Mouse (Mus musculus): ENCODE measurements around the gene Hdac9. TPM values are rescaled to one million over a fixed set of nuclear protein-coding genes. Genes with fewer than 3 reads are reported as not detected.

Gene Hdac9
- polyA plus RNA-seq, 1 experiment from 2014 or later = 7.3 TPM

DNA sequence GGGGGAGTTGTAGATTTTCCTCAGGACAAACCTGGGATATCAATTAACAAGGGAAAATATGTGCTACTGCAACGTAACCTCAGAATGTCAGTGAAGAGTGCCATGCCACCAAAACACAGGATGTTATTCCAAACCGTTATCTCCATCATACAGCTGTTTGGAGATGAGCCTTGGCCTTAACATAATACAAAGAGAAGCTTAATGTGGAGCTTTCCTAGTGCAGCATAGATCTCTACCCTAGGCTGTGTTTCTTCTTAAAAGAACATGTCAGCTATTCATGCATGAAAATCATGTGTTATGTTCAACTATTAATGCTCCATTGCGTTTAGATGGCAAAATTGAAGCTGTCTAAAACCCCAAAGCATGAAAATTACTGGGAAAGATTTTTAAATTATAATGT, 522.6 kb downstream of the Hdac9 start:
- no peak overlapping the region for H3K4me2 ChIP-seq (replicated peaks)
- H3K4me3 ChIP-seq = no peak overlapping the region
- H3K27ac ChIP-seq = no peak overlapping the region
- no peak for ATAC-seq (ENCODE audit: insufficient number of reproducible peaks, insufficient read depth, low FRiP score, low TSS enrichment)
- H3K9me3 ChIP-seq = no peaks in the 10 kb centered on the region
- 0 out of 2 replicates have a peak, but pooled peaks cover 3% of the 10 kb centered on the region for H3K4me1 ChIP-seq
- no peaks in the 10 kb centered on the region for H3K27me3 ChIP-seq
- 54% methylated on average over 3 of the region's 3 CpGs for WGBS
- no peaks in the 10 kb centered on the region for H3K36me3 ChIP-seq
- no peak overlapping the region for H3K9ac ChIP-seq

DNA sequence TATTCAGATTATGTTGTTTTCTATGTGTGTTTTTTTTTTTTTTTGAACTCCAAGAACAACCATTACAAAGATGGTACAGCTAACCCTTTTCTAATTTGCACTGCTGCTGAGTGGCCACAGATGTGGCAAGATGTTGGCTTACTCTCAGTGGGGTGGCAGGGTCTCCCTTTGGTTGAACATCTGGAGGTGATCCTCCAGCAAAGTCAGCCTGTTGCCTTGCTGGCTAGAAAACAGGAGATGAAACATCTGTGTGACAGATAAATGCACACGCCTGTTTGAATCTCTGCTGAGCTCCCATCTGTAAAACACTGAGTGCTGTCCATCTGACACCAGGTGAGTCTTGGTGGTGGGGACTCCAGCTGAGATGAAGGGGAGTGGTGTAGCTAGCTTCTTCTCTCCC, 537.2 kb downstream of the Hdac9 start:
- Histone ChIP-seq H3K4me1 (no peaks in the 10 kb centered on the region), H3K27me3 (no peaks in the 10 kb centered on the region), H3K9me3 (no peaks in the 10 kb centered on the region), H3K4me3 (no peak overlapping the region), H3K4me2 (replicated peaks) (no peak overlapping the region), H3K27ac (0 out of 2 replicates have a peak overlapping the region, but pooled peaks have one; percentile 11), H3K9ac (no peak overlapping the region), H3K36me3 (no peaks in the 10 kb centered on the region)
- no peak for ATAC-seq (ENCODE audit: insufficient number of reproducible peaks, insufficient read depth, low FRiP score, low TSS enrichment)
- WGBS = 33% methylated on average over 1 of the region's 1 CpGs

DNA sequence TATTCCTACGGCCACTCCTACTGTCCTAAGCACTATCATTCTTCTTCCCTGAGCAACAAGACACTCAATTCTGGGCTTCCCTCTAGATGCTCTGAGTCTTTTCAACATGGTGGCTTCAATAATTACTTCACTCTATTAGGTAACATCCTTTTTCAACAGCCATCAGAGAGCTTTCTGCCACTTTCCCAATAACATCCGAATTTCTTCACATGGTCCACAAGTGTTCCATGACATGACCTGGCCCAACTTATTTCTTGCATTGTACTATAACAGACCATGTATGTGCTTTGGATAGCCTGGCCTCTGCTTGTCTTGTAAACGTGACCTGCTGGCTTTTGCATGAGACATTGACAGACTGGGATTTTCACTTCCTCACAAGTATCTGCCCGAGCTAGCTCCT, 538.3 kb downstream of the Hdac9 start:
- Histone ChIP-seq H3K4me1 (no peaks in the 10 kb centered on the region), H3K4me3 (no peak overlapping the region), H3K36me3 (no peaks in the 10 kb centered on the region), H3K9ac (no peak overlapping the region), H3K4me2 (replicated peaks) (no peak overlapping the region), H3K27me3 (no peaks in the 10 kb centered on the region), H3K9me3 (no peaks in the 10 kb centered on the region), H3K27ac (no peak overlapping the region)
- no peak for ATAC-seq (ENCODE audit: insufficient number of reproducible peaks, insufficient read depth, low FRiP score, low TSS enrichment)
- WGBS = 86% methylated on average over 4 of the region's 4 CpGs

DNA sequence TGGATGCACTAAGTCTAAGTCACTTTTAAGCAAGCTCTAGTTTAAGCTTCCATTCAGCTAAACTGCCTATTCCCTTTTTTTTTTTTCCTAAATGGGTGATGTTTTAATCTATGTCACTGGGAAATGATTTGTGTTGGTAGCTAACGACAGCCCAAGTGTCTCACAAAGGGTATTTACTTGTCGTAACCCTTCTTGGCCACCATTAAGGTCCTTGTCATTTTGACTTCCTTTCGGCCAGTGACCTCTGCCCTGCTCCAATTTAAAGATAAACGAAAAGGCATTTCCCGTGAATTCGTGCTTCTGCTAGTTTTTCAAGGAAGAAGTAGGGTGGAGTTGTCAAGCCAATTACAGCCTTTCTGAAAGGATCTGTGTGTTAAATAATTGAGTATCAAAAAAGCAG, 565.0 kb downstream of the Hdac9 start:
- ATAC-seq (ENCODE audit: insufficient number of reproducible peaks, insufficient read depth, low FRiP score, low TSS enrichment) = no peak
- Histone ChIP-seq H3K4me2 (replicated peaks) (no peak overlapping the region), H3K27ac (no peak overlapping the region), H3K36me3 (no peaks in the 10 kb centered on the region), H3K9me3 (no peaks in the 10 kb centered on the region), H3K4me3 (no peak overlapping the region), H3K9ac (no peak overlapping the region), H3K4me1 (no peaks in the 10 kb centered on the region), H3K27me3 (no peaks in the 10 kb centered on the region)
- WGBS = 14% methylated on average over 6 of the region's 6 CpGs

DNA sequence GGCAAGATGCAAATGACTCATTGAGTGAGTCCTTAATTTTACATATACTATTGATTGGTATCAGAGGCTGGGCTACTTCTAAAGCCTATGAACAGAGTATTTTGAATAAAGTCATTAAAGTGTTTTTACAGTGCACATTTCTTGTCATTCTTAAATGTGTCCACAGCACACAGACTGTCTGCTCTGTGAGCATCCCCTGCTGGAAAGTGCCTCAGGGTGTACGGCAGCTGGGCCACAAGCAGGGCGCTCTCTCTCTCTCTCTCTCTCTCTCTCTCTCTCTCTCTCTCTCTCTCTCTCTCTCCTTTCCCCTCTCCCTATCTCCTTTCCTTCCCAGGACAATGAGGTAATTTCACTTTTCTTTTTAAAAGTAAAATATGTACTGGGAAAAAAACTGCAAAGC, 569.4 kb downstream of the Hdac9 start:
- no peak overlapping the region for H3K4me3 ChIP-seq
- H3K9me3 ChIP-seq = no peaks in the 10 kb centered on the region
- H3K36me3 ChIP-seq = no peaks in the 10 kb centered on the region
- 53% methylated on average over 2 of the region's 2 CpGs for WGBS
- H3K27ac ChIP-seq = no peak overlapping the region
- ATAC-seq (ENCODE audit: insufficient number of reproducible peaks, insufficient read depth, low FRiP score, low TSS enrichment) = no peak
- H3K4me2 ChIP-seq (replicated peaks) = no peak overlapping the region
- H3K9ac ChIP-seq = no peak overlapping the region
- H3K4me1 ChIP-seq = no peaks in the 10 kb centered on the region; the same call in 1 of the 2 replicates
- H3K27me3 ChIP-seq = no peaks in the 10 kb centered on the region

DNA sequence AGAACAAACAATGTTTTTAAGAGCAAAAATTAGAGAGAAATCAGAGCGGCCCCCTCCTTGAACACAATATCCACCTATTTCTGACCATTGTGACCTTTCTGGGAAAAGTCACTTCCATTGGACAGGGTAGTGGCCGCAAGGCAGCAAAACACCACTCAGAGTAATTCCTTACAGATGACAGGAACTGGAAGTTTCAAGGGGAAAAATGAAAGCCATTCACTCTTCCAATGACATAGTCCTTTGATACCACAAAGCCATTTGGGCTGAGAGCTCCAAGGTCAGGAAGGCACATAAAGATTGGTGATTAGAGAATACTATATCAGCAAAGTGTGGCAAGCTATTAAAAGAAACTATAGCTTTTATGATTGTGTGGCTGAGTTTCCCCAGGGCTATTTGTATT, 574.1 kb downstream of the Hdac9 start:
- no peaks in the 10 kb centered on the region; the same call in 1 of the 2 replicates for H3K4me1 ChIP-seq
- H3K9ac ChIP-seq = no peak overlapping the region
- no peaks in the 10 kb centered on the region for H3K9me3 ChIP-seq
- no peak overlapping the region for H3K4me3 ChIP-seq
- H3K36me3 ChIP-seq = no peaks in the 10 kb centered on the region
- H3K27me3 ChIP-seq = no peaks in the 10 kb centered on the region
- no peak for ATAC-seq (ENCODE audit: insufficient number of reproducible peaks, insufficient read depth, low FRiP score, low TSS enrichment)
- WGBS = 15% methylated on average over 2 of the region's 2 CpGs
- no peak overlapping the region for H3K27ac ChIP-seq
- no peak overlapping the region for H3K4me2 ChIP-seq (replicated peaks)

DNA sequence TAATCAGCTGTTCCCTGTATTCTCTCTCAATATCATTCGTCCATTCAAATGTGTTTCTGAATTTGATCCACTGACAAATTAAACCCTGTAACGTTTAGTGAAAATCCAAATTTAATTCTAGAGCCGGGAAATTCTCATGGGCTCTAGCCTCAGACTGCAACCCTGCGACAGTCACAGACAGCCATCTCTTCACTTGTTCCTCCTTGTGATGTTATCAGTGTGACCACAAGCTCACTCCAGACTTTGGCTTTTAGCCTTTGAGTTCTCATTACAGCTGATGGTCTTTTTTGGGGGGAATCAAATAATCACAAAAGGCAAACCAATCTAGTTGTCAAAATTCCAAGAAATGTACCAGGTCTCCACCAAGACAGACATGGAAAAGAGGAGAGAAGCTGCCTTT, 578.0 kb downstream of the Hdac9 start:
- Histone ChIP-seq H3K27me3 (no peaks in the 10 kb centered on the region), H3K9me3 (no peaks in the 10 kb centered on the region), H3K9ac (no peak overlapping the region), H3K36me3 (no peaks in the 10 kb centered on the region), H3K4me1 (no peaks in the 10 kb centered on the region; the same call in 1 of the 2 replicates), H3K4me2 (replicated peaks) (no peak overlapping the region), H3K27ac (no peak overlapping the region), H3K4me3 (no peak overlapping the region)
- no peak for ATAC-seq (ENCODE audit: insufficient number of reproducible peaks, insufficient read depth, low FRiP score, low TSS enrichment)
- 69% methylated on average over 4 of the region's 4 CpGs for WGBS

DNA sequence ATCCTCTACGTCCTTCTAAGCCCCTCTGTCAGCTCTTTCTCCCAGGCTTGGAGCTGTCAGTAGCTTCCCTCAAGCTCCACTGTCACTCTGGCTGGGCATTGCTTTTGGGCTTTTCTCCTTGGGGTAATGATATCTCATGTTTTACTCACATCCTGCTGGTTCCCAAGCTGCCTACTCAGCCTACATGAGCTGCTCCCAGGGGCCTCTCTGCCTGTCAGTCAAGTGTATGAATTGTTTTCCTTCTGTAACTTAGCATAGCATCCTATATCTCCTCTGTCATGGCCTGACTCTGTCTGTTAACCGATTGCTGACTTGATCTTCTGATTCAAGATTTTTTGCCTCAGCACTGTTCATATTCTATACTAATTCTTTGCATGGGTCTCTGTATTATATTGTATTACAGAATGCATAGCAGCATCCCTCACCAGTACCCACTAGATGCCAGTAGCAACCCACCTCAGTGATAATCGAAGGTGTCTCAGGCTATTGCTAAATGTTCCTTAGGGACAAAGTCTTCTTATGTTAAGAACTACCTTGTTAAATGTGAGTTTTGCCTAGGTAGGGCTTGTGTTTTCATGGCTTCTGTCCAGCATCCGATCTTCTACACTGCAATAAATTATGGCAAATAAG, 582.3 kb downstream of the Hdac9 start:
- Histone ChIP-seq H3K9ac (no peak overlapping the region), H3K4me2 (replicated peaks) (no peak overlapping the region), H3K4me3 (no peak overlapping the region), H3K9me3 (no peaks in the 10 kb centered on the region), H3K27me3 (no peaks in the 10 kb centered on the region), H3K27ac (no peak overlapping the region), H3K36me3 (no peaks in the 10 kb centered on the region), H3K4me1 (no peaks in the 10 kb centered on the region)
- WGBS = 65% methylated on average over 4 of the region's 4 CpGs
- ATAC-seq (ENCODE audit: insufficient number of reproducible peaks, insufficient read depth, low FRiP score, low TSS enrichment) = no peak

DNA sequence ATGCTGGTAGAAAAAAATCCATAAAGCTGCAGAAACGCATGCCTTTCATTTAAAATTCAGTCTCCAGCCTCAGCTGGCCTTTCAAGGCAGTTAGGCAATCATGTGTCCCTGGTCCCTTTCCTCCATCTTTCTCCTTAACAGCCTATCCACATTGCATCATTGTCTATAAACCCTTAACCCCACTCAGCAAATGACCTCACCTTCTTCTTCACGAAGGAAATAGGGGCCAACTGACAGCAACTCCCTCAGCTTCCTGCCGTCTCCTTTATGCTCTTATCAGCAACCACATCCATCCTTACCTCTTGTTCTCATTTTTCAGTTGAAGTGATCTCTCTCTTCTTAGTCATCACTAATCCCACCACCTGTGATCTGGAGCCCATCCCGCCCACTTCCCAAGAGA, 584.0 kb downstream of the Hdac9 start:
- no peak overlapping the region for H3K9ac ChIP-seq
- no peak overlapping the region for H3K4me2 ChIP-seq (replicated peaks)
- no peak for ATAC-seq (ENCODE audit: insufficient number of reproducible peaks, insufficient read depth, low FRiP score, low TSS enrichment)
- H3K4me1 ChIP-seq = no peaks in the 10 kb centered on the region
- no peak overlapping the region for H3K4me3 ChIP-seq
- H3K36me3 ChIP-seq = no peaks in the 10 kb centered on the region
- H3K27me3 ChIP-seq = no peaks in the 10 kb centered on the region
- H3K27ac ChIP-seq = no peak overlapping the region
- no peaks in the 10 kb centered on the region for H3K9me3 ChIP-seq
- WGBS = 69% methylated on average over 4 of the region's 4 CpGs

DNA sequence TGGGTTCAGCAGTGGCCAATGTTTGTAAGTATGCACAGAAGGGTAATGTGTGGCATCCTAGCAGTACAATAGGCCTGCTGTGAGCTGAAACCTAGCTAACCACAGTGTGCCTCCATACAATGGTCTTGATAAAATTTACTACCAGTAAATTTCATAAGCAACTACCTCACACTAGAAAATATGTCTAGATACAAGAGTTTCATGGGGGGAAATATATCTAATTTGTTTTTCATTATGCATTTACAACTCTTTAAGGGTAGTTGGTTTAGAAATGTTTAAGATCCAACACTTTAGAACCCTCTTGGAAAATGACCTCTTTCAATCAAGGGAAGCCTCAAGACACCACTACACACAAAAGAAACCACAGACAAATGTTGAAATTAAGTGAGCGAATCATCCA, 589.8 kb downstream of the Hdac9 start:
- H3K9me3 ChIP-seq = no peaks in the 10 kb centered on the region
- H3K4me1 ChIP-seq = no peaks in the 10 kb centered on the region
- no peaks in the 10 kb centered on the region for H3K27me3 ChIP-seq
- H3K4me3 ChIP-seq = no peak overlapping the region
- ATAC-seq (ENCODE audit: insufficient number of reproducible peaks, insufficient read depth, low FRiP score, low TSS enrichment) = no peak
- no peak overlapping the region for H3K9ac ChIP-seq
- no peak overlapping the region for H3K27ac ChIP-seq
- 96% methylated on average over 1 of the region's 1 CpGs for WGBS
- no peaks in the 10 kb centered on the region for H3K36me3 ChIP-seq
- H3K4me2 ChIP-seq (replicated peaks) = no peak overlapping the region

DNA sequence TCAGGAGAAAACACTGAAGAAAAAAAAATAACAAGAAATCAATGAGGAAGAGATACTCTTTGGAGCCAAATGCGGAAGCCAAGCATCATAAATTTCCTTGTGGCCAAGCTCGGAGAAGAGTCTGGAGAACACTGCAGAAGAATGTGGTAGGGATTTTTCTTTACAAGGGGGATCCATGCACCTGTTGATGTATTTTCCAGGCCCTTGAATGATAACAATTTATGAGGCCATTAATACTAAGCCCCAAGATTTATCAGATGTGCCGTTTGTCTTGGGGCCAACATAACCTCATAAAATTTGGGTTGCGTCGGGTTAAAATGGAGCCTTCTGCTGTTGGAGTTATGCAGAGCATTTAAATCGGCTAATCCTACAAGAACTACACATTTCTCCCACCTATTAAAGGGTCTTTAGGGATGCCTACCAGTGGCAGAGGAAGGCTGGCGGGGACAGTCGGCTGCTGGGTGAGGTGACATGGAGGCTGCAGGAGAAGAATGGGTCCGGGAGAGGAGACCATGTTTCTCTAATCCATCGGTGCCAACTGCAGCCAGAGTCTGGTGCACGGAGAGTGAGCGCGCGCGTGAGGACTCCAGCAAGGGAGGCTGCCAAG, 604.7 kb downstream of the Hdac9 start:
- Histone ChIP-seq H3K36me3 (no peaks in the 10 kb centered on the region), H3K27me3 (no peaks in the 10 kb centered on the region), H3K9me3 (no peaks in the 10 kb centered on the region), H3K27ac (no peak overlapping the region), H3K4me3 (no peak overlapping the region), H3K4me2 (replicated peaks) (no peak overlapping the region), H3K4me1 (no peaks in the 10 kb centered on the region), H3K9ac (no peak overlapping the region)
- no peak for ATAC-seq (ENCODE audit: insufficient number of reproducible peaks, insufficient read depth, low FRiP score, low TSS enrichment)
- WGBS = 86% methylated on average over 15 of the region's 15 CpGs

DNA sequence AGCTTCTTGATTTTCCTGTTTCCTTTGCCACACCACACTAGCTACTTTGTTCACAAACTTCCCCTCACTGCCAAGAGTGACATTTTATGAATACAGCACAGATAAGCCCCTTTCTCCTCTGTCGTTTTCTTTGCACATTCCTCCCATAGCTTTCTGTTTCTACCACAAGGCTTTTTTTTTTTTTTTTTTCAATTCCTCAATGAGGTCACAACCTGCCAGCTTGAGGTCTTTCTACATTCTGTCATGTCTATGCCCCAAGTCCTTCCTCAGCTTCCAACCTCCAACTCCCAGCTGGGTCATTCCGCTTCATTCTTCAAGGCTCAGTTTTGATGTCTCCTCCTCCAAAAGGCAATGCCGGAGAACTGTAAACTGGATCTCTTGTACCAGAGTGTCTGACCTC, 611.4 kb downstream of the Hdac9 start:
- no peaks in the 10 kb centered on the region for H3K27me3 ChIP-seq
- H3K4me3 ChIP-seq = no peak overlapping the region
- H3K4me2 ChIP-seq (replicated peaks) = no peak overlapping the region
- H3K4me1 ChIP-seq = no peaks in the 10 kb centered on the region
- WGBS = 46% methylated on average over 3 of the region's 3 CpGs
- no peaks in the 10 kb centered on the region for H3K9me3 ChIP-seq
- ATAC-seq (ENCODE audit: insufficient number of reproducible peaks, insufficient read depth, low FRiP score, low TSS enrichment) = no peak
- H3K9ac ChIP-seq = no peak overlapping the region
- H3K27ac ChIP-seq = no peak overlapping the region
- H3K36me3 ChIP-seq = no peaks in the 10 kb centered on the region
